Mouse (Mus musculus): ENCODE measurements around the gene Erc1. TPM values are rescaled to one million over a fixed set of nuclear protein-coding genes. Genes with fewer than 3 reads are reported as not detected.
A peak's percentile ranks its signal among the peaks of the same experiment; 100 is the strongest.

Erc1 gene
- polyA plus RNA-seq, 1 experiment from 2014 or later: 33.7 TPM

- ATAC-seq (replicated peaks; ENCODE audit: low FRiP score) (no peak), DNase-seq (ENCODE audit: low spot score) (no peak)
- Histone ChIP-seq H3K9me3 (ENCODE audit: control insufficient read depth, low read length) (no peaks in the 10 kb centered on the region), H3K9ac (ENCODE audit: low read length) (no peak overlapping the region), H3K27ac (ENCODE audit: low read depth, low read length) (no peak overlapping the region), H3K4me3 (ENCODE audit: low read depth, low read length) (peak overlapping the region; percentile 90; the same call in 1 of the 2 replicates), H3K4me1 (replicated peaks; ENCODE audit: control insufficient read depth, insufficient read depth, low read length) (no peaks in the 10 kb centered on the region; the same call in 1 of the 2 replicates), H3K4me2 (ENCODE audit: low read depth, low read length, severe bottlenecking) (peak overlapping the region; percentile 58; the same call in 1 of the 2 replicates), H3K27me3 (ENCODE audit: control insufficient read depth, insufficient read depth, low read length) (no peaks in the 10 kb centered on the region), H3K36me3 (ENCODE audit: control insufficient read depth, insufficient read depth, low read length) (no peaks in the 10 kb centered on the region)
- 56% methylated on average over 3 of the region's 3 CpGs for WGBS
Measured at GRCm38 (mm10) chr6:119849348-119849709, 1.4 kb upstream of the Erc1 start.

GRCm38 (mm10) chr6:119848696-119849347 lies 855 bp upstream of the Erc1 start:
- DNase-seq (ENCODE audit: low spot score): no peak
- H3K4me1 ChIP-seq (replicated peaks; ENCODE audit: control insufficient read depth, insufficient read depth, low read length): no peaks in the 10 kb centered on the region; the same call in 1 of the 2 replicates
- H3K4me3 ChIP-seq (ENCODE audit: low read depth, low read length): peak overlapping the region; percentile 90
- no peaks in the 10 kb centered on the region for H3K36me3 ChIP-seq (ENCODE audit: control insufficient read depth, insufficient read depth, low read length)
- H3K9ac ChIP-seq (ENCODE audit: low read length): peak overlapping the region; percentile 91
- peak overlapping the region; percentile 94 for H3K27ac ChIP-seq (ENCODE audit: low read depth, low read length)
- H3K27me3 ChIP-seq (ENCODE audit: control insufficient read depth, insufficient read depth, low read length): no peaks in the 10 kb centered on the region
- H3K4me2 ChIP-seq (ENCODE audit: low read depth, low read length, severe bottlenecking): peak overlapping the region; percentile 58
- H3K9me3 ChIP-seq (ENCODE audit: control insufficient read depth, low read length): no peaks in the 10 kb centered on the region
- WGBS: 16% methylated on average over 13 of the region's 13 CpGs
- peak; percentile 37; the same call in 1 of the 2 replicates for ATAC-seq (replicated peaks; ENCODE audit: low FRiP score)

GRCm38 (mm10) chr6:119847518-119848033 lies 391 bp downstream of the Erc1 start:
- Histone ChIP-seq H3K27me3 (ENCODE audit: control insufficient read depth, insufficient read depth, low read length) (no peaks in the 10 kb centered on the region), H3K27ac (ENCODE audit: low read depth, low read length) (peak overlapping the region; percentile 94), H3K9me3 (ENCODE audit: control insufficient read depth, low read length) (no peaks in the 10 kb centered on the region), H3K9ac (ENCODE audit: low read length) (peak overlapping the region; percentile 91), H3K4me2 (ENCODE audit: low read depth, low read length, severe bottlenecking) (peak overlapping the region; percentile 70), H3K4me1 (replicated peaks; ENCODE audit: control insufficient read depth, insufficient read depth, low read length) (peaks cover 2% of the 10 kb centered on the region; the same call in 1 of the 2 replicates), H3K36me3 (ENCODE audit: control insufficient read depth, insufficient read depth, low read length) (no peaks in the 10 kb centered on the region), H3K4me3 (ENCODE audit: low read depth, low read length) (peak overlapping the region; percentile 90)
- peak; percentile 53 for ATAC-seq (replicated peaks; ENCODE audit: low FRiP score)
- whole genome bisulfite sequencing: 0% methylated on average over 32 of the region's 40 CpGs
- DNase-seq (ENCODE audit: low spot score): no peak

DNA sequence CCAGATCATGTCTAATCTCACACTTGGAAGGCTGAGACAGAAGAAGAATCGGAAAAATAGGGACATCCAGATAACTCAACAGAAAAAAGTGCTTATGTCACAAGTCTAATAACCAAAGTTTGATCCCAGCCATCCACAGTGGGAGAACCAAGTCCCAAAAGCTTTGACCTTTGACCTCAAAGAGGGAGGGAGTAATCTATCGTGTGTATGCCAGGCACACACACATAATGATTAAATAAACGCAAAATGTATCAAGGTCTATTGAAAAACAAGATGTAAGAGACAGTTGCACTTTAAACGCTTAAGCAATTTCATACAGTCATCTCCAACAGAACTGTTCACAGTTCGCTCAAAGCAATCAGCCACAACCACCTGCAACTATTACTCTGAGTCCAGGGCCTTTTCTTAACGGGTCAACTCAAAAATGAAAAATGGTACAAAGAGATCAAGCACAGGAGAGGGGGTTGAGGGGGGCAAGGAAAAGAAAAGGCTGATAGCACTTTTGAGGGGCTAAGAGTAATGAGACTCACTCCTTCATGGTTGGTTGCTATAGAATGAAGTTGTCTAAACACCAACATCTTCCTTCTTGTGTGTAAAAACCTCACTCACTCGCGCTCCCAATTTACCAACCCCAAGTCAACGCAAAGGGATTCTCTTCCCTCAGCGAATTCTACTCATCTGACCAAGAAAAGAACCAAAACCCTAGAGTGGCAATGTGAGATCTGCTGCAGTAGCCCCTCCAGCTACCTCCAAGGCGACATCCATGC lies 1.0 kb downstream of the Erc1 start:
- Histone ChIP-seq H3K36me3 (ENCODE audit: control insufficient read depth, insufficient read depth, low read length) (no peaks in the 10 kb centered on the region), H3K27me3 (ENCODE audit: control insufficient read depth, insufficient read depth, low read length) (no peaks in the 10 kb centered on the region), H3K4me2 (ENCODE audit: low read depth, low read length, severe bottlenecking) (peak overlapping the region; percentile 70), H3K27ac (ENCODE audit: low read depth, low read length) (no peak overlapping the region), H3K4me3 (ENCODE audit: low read depth, low read length) (peak overlapping the region; percentile 90), H3K9me3 (ENCODE audit: control insufficient read depth, low read length) (no peaks in the 10 kb centered on the region), H3K4me1 (replicated peaks; ENCODE audit: control insufficient read depth, insufficient read depth, low read length) (peaks cover 2% of the 10 kb centered on the region; the same call in 1 of the 2 replicates), H3K9ac (ENCODE audit: low read length) (peak overlapping the region; percentile 91)
- WGBS: 30% methylated on average over 11 of the region's 11 CpGs
- ATAC-seq (replicated peaks; ENCODE audit: low FRiP score): no peak
- DNase-seq (ENCODE audit: low spot score): no peak

DNA sequence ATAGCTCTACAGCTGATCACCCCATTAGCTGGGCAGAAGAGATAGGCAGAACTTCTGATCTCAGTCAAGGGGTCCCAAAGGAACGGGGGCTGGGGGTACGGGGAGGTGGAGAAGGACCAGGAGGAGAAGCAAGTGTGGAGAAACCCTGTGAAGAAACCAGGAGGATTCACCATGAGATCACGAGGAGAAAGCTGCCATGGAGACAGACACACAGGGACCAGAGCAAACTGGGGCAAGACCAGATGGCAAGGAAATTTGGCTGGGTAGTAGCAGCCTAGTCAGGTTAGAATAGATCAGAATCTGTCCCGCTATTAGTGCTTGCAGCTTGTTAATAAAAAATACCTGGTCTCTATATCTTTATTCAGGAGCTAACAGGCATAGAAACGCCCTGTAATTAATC lies 18.0 kb downstream of the Erc1 start:
- no peaks in the 10 kb centered on the region for H3K36me3 ChIP-seq (ENCODE audit: control insufficient read depth, insufficient read depth, low read length)
- no peak for ATAC-seq (replicated peaks; ENCODE audit: low FRiP score)
- H3K9me3 ChIP-seq (ENCODE audit: control insufficient read depth, low read length): no peaks in the 10 kb centered on the region
- WGBS: 87% methylated on average over 5 of the region's 5 CpGs
- no peak for DNase-seq (ENCODE audit: low spot score)
- no peak overlapping the region for H3K9ac ChIP-seq (ENCODE audit: low read length)
- H3K4me1 ChIP-seq (replicated peaks; ENCODE audit: control insufficient read depth, insufficient read depth, low read length): no peaks in the 10 kb centered on the region
- H3K27ac ChIP-seq (ENCODE audit: low read depth, low read length): no peak overlapping the region
- no peaks in the 10 kb centered on the region for H3K27me3 ChIP-seq (ENCODE audit: control insufficient read depth, insufficient read depth, low read length)
- H3K4me3 ChIP-seq (ENCODE audit: low read depth, low read length): no peak overlapping the region
- H3K4me2 ChIP-seq (ENCODE audit: low read depth, low read length, severe bottlenecking): no peak overlapping the region

GRCm38 (mm10) chr6:119828165-119828564 lies 19.8 kb downstream of the Erc1 start:
- DNase-seq (ENCODE audit: low spot score) (no peak), ATAC-seq (replicated peaks; ENCODE audit: low FRiP score) (no peak)
- WGBS: 98% methylated on average over 1 of the region's 1 CpGs
- Histone ChIP-seq H3K4me1 (replicated peaks; ENCODE audit: control insufficient read depth, insufficient read depth, low read length) (no peaks in the 10 kb centered on the region), H3K36me3 (ENCODE audit: control insufficient read depth, insufficient read depth, low read length) (no peaks in the 10 kb centered on the region), H3K27me3 (ENCODE audit: control insufficient read depth, insufficient read depth, low read length) (no peaks in the 10 kb centered on the region), H3K9ac (ENCODE audit: low read length) (no peak overlapping the region), H3K4me3 (ENCODE audit: low read depth, low read length) (no peak overlapping the region), H3K27ac (ENCODE audit: low read depth, low read length) (no peak overlapping the region), H3K4me2 (ENCODE audit: low read depth, low read length, severe bottlenecking) (no peak overlapping the region), H3K9me3 (ENCODE audit: control insufficient read depth, low read length) (no peaks in the 10 kb centered on the region)

DNA sequence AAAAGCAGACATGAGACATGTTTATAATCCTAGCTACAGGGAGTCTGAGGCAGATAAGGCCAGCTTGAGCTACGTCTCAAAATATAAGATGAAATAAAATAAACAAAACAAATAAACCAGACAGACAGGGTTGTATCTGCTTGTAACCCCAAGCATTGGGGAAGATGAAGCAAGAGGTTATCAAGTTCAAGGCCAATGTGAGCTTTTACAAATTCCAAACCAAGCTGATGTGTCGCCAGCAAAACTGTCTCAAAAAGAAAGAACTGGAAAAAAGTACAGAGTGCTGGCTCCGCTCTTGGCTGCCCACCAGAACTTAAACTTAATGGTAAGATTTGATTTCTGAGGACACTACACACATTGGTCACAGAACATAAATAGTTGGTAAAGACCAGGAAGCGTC lies 21.3 kb downstream of the Erc1 start:
- no peak overlapping the region for H3K27ac ChIP-seq (ENCODE audit: low read depth, low read length)
- no peaks in the 10 kb centered on the region for H3K36me3 ChIP-seq (ENCODE audit: control insufficient read depth, insufficient read depth, low read length)
- H3K9ac ChIP-seq (ENCODE audit: low read length): no peak overlapping the region
- H3K9me3 ChIP-seq (ENCODE audit: control insufficient read depth, low read length): no peaks in the 10 kb centered on the region
- no peak overlapping the region for H3K4me3 ChIP-seq (ENCODE audit: low read depth, low read length)
- no peak for DNase-seq (ENCODE audit: low spot score)
- no peaks in the 10 kb centered on the region for H3K27me3 ChIP-seq (ENCODE audit: control insufficient read depth, insufficient read depth, low read length)
- no peak for ATAC-seq (replicated peaks; ENCODE audit: low FRiP score)
- H3K4me2 ChIP-seq (ENCODE audit: low read depth, low read length, severe bottlenecking): no peak overlapping the region
- no peaks in the 10 kb centered on the region for H3K4me1 ChIP-seq (replicated peaks; ENCODE audit: control insufficient read depth, insufficient read depth, low read length)
- WGBS: 92% methylated on average over 4 of the region's 4 CpGs

DNA sequence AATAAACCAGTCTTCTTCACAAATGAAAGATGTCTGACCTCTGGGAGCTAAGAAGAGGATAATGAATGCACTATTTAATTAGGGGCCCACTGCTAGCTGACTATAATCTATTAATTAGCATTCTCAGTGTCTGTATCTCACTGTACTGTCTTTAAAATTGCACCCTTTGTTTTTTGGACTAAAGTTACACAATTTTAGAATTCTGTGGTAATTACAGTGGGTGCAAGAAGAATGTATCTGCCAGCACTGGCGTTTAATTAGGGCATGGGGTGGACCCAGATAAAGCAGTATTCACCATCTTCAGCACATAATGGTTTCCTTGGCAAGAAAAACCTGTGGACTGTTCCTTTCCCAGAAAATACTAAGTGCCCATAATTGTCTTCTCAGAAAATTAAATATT lies 25.8 kb downstream of the Erc1 start:
- H3K4me1 ChIP-seq (replicated peaks; ENCODE audit: control insufficient read depth, insufficient read depth, low read length): no peaks in the 10 kb centered on the region
- DNase-seq (ENCODE audit: low spot score) (no peak), ATAC-seq (replicated peaks; ENCODE audit: low FRiP score) (no peak)
- no peak overlapping the region for H3K4me2 ChIP-seq (ENCODE audit: low read depth, low read length, severe bottlenecking)
- H3K4me3 ChIP-seq (ENCODE audit: low read depth, low read length): no peak overlapping the region
- H3K27ac ChIP-seq (ENCODE audit: low read depth, low read length): no peak overlapping the region
- 56% methylated on average over 1 of the region's 1 CpGs for WGBS
- no peaks in the 10 kb centered on the region for H3K27me3 ChIP-seq (ENCODE audit: control insufficient read depth, insufficient read depth, low read length)
- no peaks in the 10 kb centered on the region for H3K9me3 ChIP-seq (ENCODE audit: control insufficient read depth, low read length)
- no peak overlapping the region for H3K9ac ChIP-seq (ENCODE audit: low read length)
- H3K36me3 ChIP-seq (ENCODE audit: control insufficient read depth, insufficient read depth, low read length): no peaks in the 10 kb centered on the region

All from forebrain, embryonic 11.5 days (tissue).